Mouse (Mus musculus) heart, embryonic 13.5 days (tissue): Measurements from ENCODE around the gene Nanos2. TPM values are rescaled to one million over a fixed set of nuclear protein-coding genes. Genes with fewer than 3 reads are reported as not detected.
A peak's percentile ranks its signal among the peaks of the same experiment; 100 is the strongest.

ENCODE experiments used
- ATAC-seq: fragments of 200-750 bp; cut with Nextera tagmentation; 2 replicates; pipeline ENCODE4 v1.8.0; 2017; ENCODE audit warnings: moderate TSS enrichment; ENCODE audit not compliant: insufficient number of reproducible peaks, low FRiP score, low TSS enrichment; ENCODE audit errors: extremely low read depth
- H3K27ac ChIP-seq: fragments of 300-500 bp; sonication (generic); replicated peaks from 2 replicates; pipeline ENCODE4 v1.5.1; 2015; ENCODE audit warnings: moderate library complexity, mild to moderate bottlenecking, inconsistent platforms
- H3K27me3 ChIP-seq: fragments of 300-500 bp; sonication (generic); replicated peaks from 2 replicates; pipeline ENCODE4 v1.6.1; 2015; ENCODE audit warnings: mild to moderate bottlenecking, inconsistent platforms
- H3K36me3 ChIP-seq: fragments of 300-500 bp; sonication (generic); 2 replicates; pipeline ENCODE4 v1.6.1; 2015; ENCODE audit warnings: mild to moderate bottlenecking, inconsistent platforms
- H3K4me1 ChIP-seq: fragments of 300-500 bp; sonication (generic); 2 replicates; pipeline ENCODE4 v1.6.1; 2015; ENCODE audit warnings: inconsistent platforms
- H3K4me2 ChIP-seq: fragments of 300-500 bp; sonication (generic); 2 replicates; pipeline ENCODE4 v1.6.1; 2015; ENCODE audit warnings: inconsistent platforms, mild to moderate bottlenecking, moderate library complexity
- H3K4me3 ChIP-seq: fragments of 300-500 bp; sonication (generic); 2 replicates; pipeline ENCODE4 v1.5.1; 2015; ENCODE audit warnings: moderate library complexity, mild to moderate bottlenecking, inconsistent platforms
- H3K9ac ChIP-seq: fragments of 300-500 bp; sonication (generic); 2 replicates; pipeline ENCODE4 v1.6.1; 2015; ENCODE audit warnings: inconsistent platforms, mild to moderate bottlenecking, moderate library complexity
- H3K9me3 ChIP-seq: fragments of 300-500 bp; sonication (generic); 2 replicates; pipeline ENCODE4 v1.6.1; 2016; ENCODE audit warnings: inconsistent platforms
- WGBS: fragments of 180-500 bp; shearing (Covaris S2); methylation state at CpG from one replicate; pipeline ENCODE4 v1.1.7; 2015; ENCODE audit warnings: mixed read lengths; 5-methylcytosine and 5-hydroxymethylcytosine counted together
- polyA plus RNA-seq: library from polyadenylated mRNA; unstranded; fragments of >200 nt; fragmentation: Nextera tagmentation; extraction: Ambion mirVana; gene quantifications from 2 replicates; pipeline ENCODE4 v1.2.1, GENCODE M21; 2015

Nanos2 gene
- polyA plus RNA-seq, 1 experiment from 2014 or later: not detected

DNA sequence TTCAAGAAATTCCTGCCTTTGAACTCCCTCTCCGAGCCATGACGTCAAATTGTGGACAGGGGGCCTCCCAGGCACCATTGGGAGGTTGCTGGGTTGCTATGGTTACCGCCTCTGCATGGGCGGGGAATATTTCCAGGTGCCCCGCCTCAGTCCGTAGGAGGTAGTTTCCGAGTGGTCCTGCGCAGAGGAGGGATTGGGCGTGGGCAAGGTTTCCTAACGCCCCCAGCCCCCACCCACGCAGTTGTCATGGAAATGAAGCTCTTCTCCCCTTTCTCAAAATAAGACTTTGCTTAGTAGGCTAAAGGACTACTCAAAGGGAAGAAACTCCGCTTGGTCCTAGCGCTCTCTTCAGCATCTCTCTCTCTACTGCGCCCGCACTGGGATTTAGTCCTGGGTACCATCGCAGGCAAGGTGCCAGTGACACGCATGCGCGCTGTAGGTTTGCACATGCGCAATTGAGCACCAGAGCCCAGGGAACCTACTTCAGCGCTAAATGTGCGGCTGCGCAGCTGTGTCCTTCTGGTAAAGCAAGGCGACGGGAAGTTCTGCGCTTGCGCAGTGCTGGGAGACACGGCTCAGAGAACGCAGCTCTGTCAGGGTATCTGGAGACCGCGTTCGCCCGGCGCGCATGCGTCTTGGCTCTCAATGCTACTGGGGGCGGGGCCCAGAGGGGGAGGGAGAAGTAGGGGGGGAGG is 3.5 kb downstream of the Nanos2 start, which contains the start of gene Mypop:
Mypop (plus strand) TSS at position 645 of the 695 bp plus-strand sequence.
- peaks cover 22% of the 10 kb centered on the region for H3K4me1 ChIP-seq
- H3K36me3 ChIP-seq: peaks cover 17% of the 10 kb centered on the region; the same call in 1 of the 2 replicates
- H3K9me3 ChIP-seq: no peaks in the 10 kb centered on the region
- WGBS: under 1% methylated on average over 37 of the region's 37 CpGs
- peak within 1 kb of the TSS; percentile 82 for H3K27ac ChIP-seq
- peak within 1 kb of the TSS; percentile 84 for H3K4me2 ChIP-seq
- H3K27me3 ChIP-seq: peaks cover 56% of the 10 kb centered on the region
- H3K4me3 ChIP-seq: peak within 1 kb of the TSS; percentile 58
- peak within 1 kb of the TSS; percentile 81 for H3K9ac ChIP-seq
- ATAC-seq: peak; percentile 85

- WGBS: under 1% methylated on average over 59 of the region's 59 CpGs
- no peak for ATAC-seq
These were observed 4.6 kb downstream of the Nanos2 start for GRCm38 (mm10) chr7:18991660-18992293.

DNA sequence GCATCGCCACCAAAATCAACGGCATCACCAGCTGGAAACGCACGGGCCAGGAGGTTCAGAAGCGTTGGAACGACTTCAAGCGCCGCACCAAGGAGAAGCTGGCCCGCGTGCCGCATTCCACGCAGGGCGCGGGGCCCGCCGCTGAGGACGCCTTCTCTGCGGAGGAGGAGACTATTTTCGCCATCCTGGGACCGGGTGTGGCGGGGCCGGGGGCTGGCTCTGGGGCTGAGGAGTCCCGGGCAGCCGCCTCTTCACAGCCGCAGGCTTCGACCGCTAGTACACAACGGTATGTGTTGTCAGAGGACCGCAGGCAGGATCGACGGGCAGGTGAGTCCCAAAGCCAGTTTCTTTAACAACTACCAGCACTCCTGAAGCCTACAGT is 5.1 kb downstream of the Nanos2 start:
- Histone ChIP-seq H3K4me2 (peak overlapping the region; percentile 84), H3K36me3 (peaks cover 29% of the 10 kb centered on the region), H3K9ac (peak overlapping the region; percentile 81), H3K4me3 (peak overlapping the region; percentile 58), H3K27me3 (peaks cover 55% of the 10 kb centered on the region), H3K4me1 (peaks cover 22% of the 10 kb centered on the region), H3K9me3 (no peaks in the 10 kb centered on the region), H3K27ac (no peak overlapping the region)
- no peak for ATAC-seq
- 3% methylated on average over 31 of the region's 31 CpGs for WGBS

More at GRCm38 (mm10) chr7:18991660-18992293, 4.6 kb downstream of the Nanos2 start:
- H3K4me3 ChIP-seq: peak overlapping the region; percentile 58
- H3K27ac ChIP-seq: no peak overlapping the region
- H3K4me1 ChIP-seq: peaks cover 22% of the 10 kb centered on the region
- peaks cover 56% of the 10 kb centered on the region for H3K27me3 ChIP-seq
- peak overlapping the region; percentile 84 for H3K4me2 ChIP-seq
- H3K9ac ChIP-seq: peak overlapping the region; percentile 81
- H3K36me3 ChIP-seq: peaks cover 27% of the 10 kb centered on the region
- no peaks in the 10 kb centered on the region for H3K9me3 ChIP-seq

DNA sequence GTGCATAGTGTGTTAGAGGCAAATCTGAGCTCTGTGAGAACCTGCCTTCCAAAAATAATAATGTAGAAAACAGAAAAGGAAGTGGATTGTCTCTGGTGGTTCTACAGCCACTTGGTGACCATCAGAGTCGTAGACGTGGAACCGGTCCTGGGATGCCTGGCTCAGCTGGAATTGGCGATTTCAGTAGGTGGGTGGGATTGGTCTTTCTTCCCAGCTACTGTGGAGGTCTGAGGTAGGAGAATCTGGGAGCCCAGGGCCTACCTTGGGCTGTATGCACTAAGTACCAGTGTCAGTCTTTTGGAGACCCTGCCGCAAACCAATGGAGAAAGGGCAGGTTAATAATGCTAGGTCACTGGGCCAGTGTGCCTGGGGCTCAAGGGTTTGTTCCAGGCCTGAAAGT is 5.8 kb downstream of the Nanos2 start:
- no peak overlapping the region for H3K4me3 ChIP-seq
- 86% methylated on average over 5 of the region's 5 CpGs for WGBS

DNA sequence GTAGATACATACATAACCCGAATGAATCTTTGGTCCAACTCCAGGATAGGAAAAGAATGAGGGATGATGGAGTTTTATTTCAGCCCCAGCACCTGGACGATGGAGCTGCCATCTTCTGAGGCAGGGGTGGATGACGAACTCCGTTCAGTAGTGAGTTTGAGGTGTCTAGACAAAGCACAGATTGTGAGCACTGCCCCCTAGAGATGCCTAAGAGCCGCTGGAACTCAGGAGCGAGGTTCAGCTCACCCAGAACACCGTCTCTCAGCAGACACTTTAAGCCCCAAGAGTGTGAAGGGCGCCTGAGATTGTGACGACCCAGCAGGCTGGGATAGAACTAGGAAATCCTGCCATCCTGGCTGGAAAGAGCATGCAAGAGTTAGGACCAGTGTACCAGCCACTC is 11.6 kb downstream of the Nanos2 start:
- peaks cover 36% of the 10 kb centered on the region for H3K4me1 ChIP-seq
- H3K27ac ChIP-seq: no peak overlapping the region
- no peak overlapping the region for H3K4me3 ChIP-seq
- 0 out of 2 replicates have a peak overlapping the region, but pooled peaks have one; percentile 8 for H3K9ac ChIP-seq
- ATAC-seq: no peak
- 40% methylated on average over 9 of the region's 9 CpGs for WGBS
- H3K9me3 ChIP-seq: no peaks in the 10 kb centered on the region
- H3K4me2 ChIP-seq: no peak overlapping the region
- H3K36me3 ChIP-seq: peaks cover 34% of the 10 kb centered on the region
- peaks cover 4% of the 10 kb centered on the region for H3K27me3 ChIP-seq

More for the DNA sequence above, 5.8 kb downstream of the Nanos2 start:
- H3K36me3 ChIP-seq: peaks cover 36% of the 10 kb centered on the region
- peaks cover 22% of the 10 kb centered on the region for H3K4me1 ChIP-seq
- H3K27me3 ChIP-seq: peaks cover 49% of the 10 kb centered on the region
- ATAC-seq: no peak
- no peak overlapping the region for H3K9ac ChIP-seq
- no peak overlapping the region for H3K27ac ChIP-seq
- H3K9me3 ChIP-seq: no peaks in the 10 kb centered on the region
- no peak overlapping the region for H3K4me2 ChIP-seq

GRCm38 (mm10) chr7:19000421-19000820 is 13.2 kb downstream of the Nanos2 start:
- H3K9ac ChIP-seq: peak overlapping the region; percentile 85
- WGBS: 27% methylated on average over 10 of the region's 10 CpGs
- peaks cover 25% of the 10 kb centered on the region for H3K36me3 ChIP-seq
- ATAC-seq: no peak
- H3K27ac ChIP-seq: peak overlapping the region; percentile 78
- H3K4me3 ChIP-seq: peak overlapping the region; percentile 54
- H3K4me2 ChIP-seq: peak overlapping the region; percentile 98
- no peaks in the 10 kb centered on the region for H3K27me3 ChIP-seq
- peaks cover 47% of the 10 kb centered on the region for H3K4me1 ChIP-seq
- H3K9me3 ChIP-seq: no peaks in the 10 kb centered on the region

GRCm38 (mm10) chr7:19001066-19001806 is 14.0 kb downstream of the Nanos2 start:
- no peaks in the 10 kb centered on the region for H3K27me3 ChIP-seq
- H3K27ac ChIP-seq: peak overlapping the region; percentile 78
- H3K9ac ChIP-seq: peak overlapping the region; percentile 85
- WGBS: 27% methylated on average over 18 of the region's 18 CpGs
- peak overlapping the region; percentile 98 for H3K4me2 ChIP-seq
- H3K9me3 ChIP-seq: no peaks in the 10 kb centered on the region
- H3K4me3 ChIP-seq: peak overlapping the region; percentile 54
- H3K36me3 ChIP-seq: peaks cover 28% of the 10 kb centered on the region
- H3K4me1 ChIP-seq: peaks cover 55% of the 10 kb centered on the region
- no peak for ATAC-seq

- no peaks in the 10 kb centered on the region for H3K27me3 ChIP-seq
These were observed 14.5 kb downstream of the Nanos2 start for GRCm38 (mm10) chr7:19001807-19002085.

DNA sequence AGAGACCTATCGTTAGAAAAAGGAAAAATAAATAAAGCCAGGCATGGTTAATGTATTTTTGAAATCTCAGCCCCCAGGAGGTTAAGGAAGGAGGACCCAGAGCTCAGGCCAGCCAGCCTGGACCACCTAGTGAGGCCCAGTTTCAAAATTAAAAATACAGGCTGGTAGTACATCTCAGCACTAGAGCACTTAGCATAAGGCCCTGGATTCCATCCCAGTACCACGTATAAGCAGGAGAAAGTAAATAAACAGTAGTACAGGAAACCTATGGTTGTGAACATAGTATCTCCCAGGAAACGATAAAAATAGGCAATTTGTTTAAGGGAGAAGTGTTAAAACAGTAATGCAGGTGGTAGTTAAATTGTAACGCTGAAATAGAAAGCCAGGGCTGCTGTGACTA is 14.9 kb downstream of the Nanos2 start:
- peak overlapping the region; percentile 86 for H3K9ac ChIP-seq
- 26% methylated on average over 4 of the region's 4 CpGs for WGBS
- H3K4me2 ChIP-seq: peak overlapping the region; percentile 98
- peak overlapping the region; percentile 52 for H3K4me3 ChIP-seq
- no peaks in the 10 kb centered on the region for H3K9me3 ChIP-seq
- no peak for ATAC-seq
- H3K27me3 ChIP-seq: no peaks in the 10 kb centered on the region
- H3K36me3 ChIP-seq: peaks cover 28% of the 10 kb centered on the region
- H3K4me1 ChIP-seq: peaks cover 62% of the 10 kb centered on the region
- H3K27ac ChIP-seq: peak overlapping the region; percentile 78

More at GRCm38 (mm10) chr7:19001807-19002085, 14.5 kb downstream of the Nanos2 start:
- no peak overlapping the region; the same call in 1 of the 2 replicates for H3K4me3 ChIP-seq
- H3K9me3 ChIP-seq: no peaks in the 10 kb centered on the region
- no peak for ATAC-seq
- peaks cover 25% of the 10 kb centered on the region for H3K36me3 ChIP-seq
- peaks cover 58% of the 10 kb centered on the region for H3K4me1 ChIP-seq
- peak overlapping the region; percentile 98 for H3K4me2 ChIP-seq
- WGBS: 79% methylated on average over 3 of the region's 3 CpGs
- H3K9ac ChIP-seq: peak overlapping the region; percentile 85; the same call in 1 of the 2 replicates
- peak overlapping the region; percentile 78 for H3K27ac ChIP-seq

GRCm38 (mm10) chr7:19002848-19003498 is 15.8 kb downstream of the Nanos2 start:
- peaks cover 67% of the 10 kb centered on the region for H3K4me1 ChIP-seq
- no peaks in the 10 kb centered on the region for H3K9me3 ChIP-seq
- H3K9ac ChIP-seq: peak overlapping the region; percentile 86
- peak overlapping the region; percentile 78 for H3K27ac ChIP-seq
- H3K27me3 ChIP-seq: no peaks in the 10 kb centered on the region
- H3K4me2 ChIP-seq: peak overlapping the region; percentile 98
- ATAC-seq: peak; percentile 44; the same call in 1 of the 2 replicates
- H3K4me3 ChIP-seq: peak overlapping the region; percentile 52
- 3% methylated on average over 17 of the region's 17 CpGs for WGBS
- peaks cover 26% of the 10 kb centered on the region for H3K36me3 ChIP-seq
